Mouse (Mus musculus) layer of hippocampus, adult 9-10 months (tissue): ENCODE data around the gene Spaca3.

Experiments used
- DNase-seq: peaks from one replicate; pipeline ENCODE4 v3.0.0; 2022; ENCODE audit warnings: low spot score

Gene Spaca3

GRCm38 (mm10) chr11:80872509-80873474 is 14.6 kb downstream of the Spaca3 start:
- no peak for DNase-seq

- no peak for DNase-seq
Measured at GRCm38 (mm10) chr11:80877131-80877651, 19.0 kb downstream of the Spaca3 start.

GRCm38 (mm10) chr11:80878026-80878425 is 19.9 kb downstream of the Spaca3 start:
- DNase-seq = no peak

GRCm38 (mm10) chr11:80882229-80882810 is 24.2 kb downstream of the Spaca3 start:
- DNase-seq = no peak

GRCm38 (mm10) chr11:80884521-80885231 is 26.5 kb downstream of the Spaca3 start:
- DNase-seq = no peak

GRCm38 (mm10) chr11:80886365-80886764 is 28.2 kb downstream of the Spaca3 start:
- DNase-seq = no peak

GRCm38 (mm10) chr11:80887021-80887420 is 28.9 kb downstream of the Spaca3 start:
- no peak for DNase-seq

GRCm38 (mm10) chr11:80889336-80890063 is 31.3 kb downstream of the Spaca3 start:
- DNase-seq = no peak

- no peak for DNase-seq
Measured at GRCm38 (mm10) chr11:80895853-80896252, 37.7 kb downstream of the Spaca3 start.

GRCm38 (mm10) chr11:80900555-80900954 is 42.4 kb downstream of the Spaca3 start:
- no peak for DNase-seq

GRCm38 (mm10) chr11:80902664-80903063 is 44.5 kb downstream of the Spaca3 start:
- DNase-seq = no peak

- no peak for DNase-seq
Measured at GRCm38 (mm10) chr11:80903426-80903825, 45.3 kb downstream of the Spaca3 start.

GRCm38 (mm10) chr11:80904559-80904958 is 46.4 kb downstream of the Spaca3 start:
- DNase-seq = no peak

- peak; percentile 32 for DNase-seq
Measured at GRCm38 (mm10) chr11:80906456-80906855, 48.3 kb downstream of the Spaca3 start.

- DNase-seq = no peak
Measured at GRCm38 (mm10) chr11:80907820-80908219, 49.7 kb downstream of the Spaca3 start.

GRCm38 (mm10) chr11:80912721-80913120 is 54.6 kb downstream of the Spaca3 start:
- no peak for DNase-seq

- no peak for DNase-seq
Measured at GRCm38 (mm10) chr11:80913408-80914024, 55.4 kb downstream of the Spaca3 start.
